Mouse (Mus musculus) testis, adult 2 months (tissue): ENCODE data around the gene Lrrc72. TPM values are rescaled to one million over a fixed set of nuclear protein-coding genes. Genes with fewer than 3 reads are reported as not detected.

ENCODE experiments used
- H3K27ac ChIP-seq: fragments of 200-500 bp; 2 replicates; pipeline ENCODE4 v1.5.1; 2012; ENCODE audit warnings: low read depth, low read length; ENCODE audit not compliant: control insufficient read depth, insufficient read depth
- H3K27me3 ChIP-seq: fragments of 200-500 bp; 2 replicates; pipeline ENCODE4 v1.6.1; 2012; ENCODE audit warnings: mild to moderate bottlenecking, low read length, moderate library complexity; ENCODE audit not compliant: control insufficient read depth, insufficient read depth
- H3K36me3 ChIP-seq: fragments of 200-500 bp; 2 replicates; pipeline ENCODE4 v1.6.1; 2012; ENCODE audit warnings: mild to moderate bottlenecking, low read length; ENCODE audit not compliant: control insufficient read depth, insufficient read depth
- H3K4me1 ChIP-seq: fragments of 200-500 bp; 2 replicates; pipeline ENCODE4 v1.6.1; 2012; ENCODE audit warnings: low read length; ENCODE audit not compliant: control insufficient read depth, insufficient read depth
- H3K4me3 ChIP-seq: fragments of 200-500 bp; 2 replicates; pipeline ENCODE4 v1.5.1; 2012; ENCODE audit warnings: low read depth, mild to moderate bottlenecking, low read length, moderate library complexity, mixed read lengths; ENCODE audit not compliant: control insufficient read depth
- CTCF ChIP-seq: fragments of 200-500 bp; IDR thresholded peaks from 2 replicates; pipeline ENCODE4 v1.5.1; 2012; ENCODE audit warnings: low read depth, mild to moderate bottlenecking, inconsistent platforms, low read length, moderate library complexity; ENCODE audit not compliant: control insufficient read depth, insufficient read depth, insufficient replicate concordance
- POLR2A ChIP-seq: fragments of 200-500 bp; IDR thresholded peaks from 2 replicates; pipeline ENCODE4 v1.6.1; 2012; ENCODE audit warnings: low read depth, mild to moderate bottlenecking, inconsistent platforms, low read length, moderate library complexity; ENCODE audit not compliant: control insufficient read depth
- polyA plus RNA-seq: library from polyadenylated mRNA; depleted of rRNA; stranded (reverse); fragments of >200 nt; gene quantifications from 2 replicates; pipeline ENCODE4 v1.2.3, GENCODE M21; 2012; rRNA removed

The Lrrc72 gene
- polyA plus RNA-seq, 1 experiment = 27.1 TPM

- Histone ChIP-seq H3K36me3 (no peaks in the 10 kb centered on the region), H3K4me1 (no peaks in the 10 kb centered on the region), H3K4me3 (no peak overlapping the region), H3K27ac (no peak overlapping the region), H3K27me3 (no peaks in the 10 kb centered on the region)
- TF ChIP-seq POLR2A (no peak), CTCF (no peak)
These were observed 62.9 kb downstream of the Lrrc72 start for GRCm38 (mm10) chr12:36190343-36190742.

GRCm38 (mm10) chr12:36189610-36190009 lies 63.6 kb downstream of the Lrrc72 start:
- TF ChIP-seq CTCF (no peak), POLR2A (no peak)
- Histone ChIP-seq H3K36me3 (no peaks in the 10 kb centered on the region), H3K27me3 (no peaks in the 10 kb centered on the region), H3K4me3 (no peak overlapping the region), H3K27ac (no peak overlapping the region), H3K4me1 (no peaks in the 10 kb centered on the region)

GRCm38 (mm10) chr12:36187081-36187480 lies 66.1 kb downstream of the Lrrc72 start:
- no peak for TF ChIP-seq CTCF
- TF ChIP-seq POLR2A = no peak
- H3K27me3 ChIP-seq = no peaks in the 10 kb centered on the region
- H3K4me1 ChIP-seq = no peaks in the 10 kb centered on the region
- H3K27ac ChIP-seq = no peak overlapping the region
- no peak overlapping the region for H3K4me3 ChIP-seq
- H3K36me3 ChIP-seq = no peaks in the 10 kb centered on the region

DNA sequence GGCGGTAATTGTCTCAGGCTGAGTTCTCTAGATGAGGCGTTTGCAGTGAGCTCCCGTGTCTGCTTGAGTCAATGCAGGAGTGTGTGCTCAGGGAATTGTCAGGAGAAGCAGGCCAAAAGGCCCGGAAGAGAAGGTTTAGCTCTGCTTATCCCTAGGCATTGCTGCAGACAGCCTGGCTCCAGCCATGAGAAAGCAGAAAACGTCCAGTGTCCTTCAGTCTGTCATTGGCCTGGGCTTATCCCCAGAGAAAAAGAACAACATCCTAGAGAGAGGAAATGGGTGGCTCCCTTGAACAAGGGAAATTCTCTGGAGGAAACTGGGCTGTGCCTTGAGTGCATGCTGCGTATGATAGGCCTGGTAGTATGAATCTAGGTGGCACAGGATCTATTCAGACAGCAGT lies 70.6 kb downstream of the Lrrc72 start:
- no peak overlapping the region for H3K27ac ChIP-seq
- TF ChIP-seq POLR2A (no peak), CTCF (no peak)
- H3K4me1 ChIP-seq = peaks cover 2% of the 10 kb centered on the region
- no peaks in the 10 kb centered on the region for H3K27me3 ChIP-seq
- H3K36me3 ChIP-seq = no peaks in the 10 kb centered on the region
- no peak overlapping the region for H3K4me3 ChIP-seq

- no peaks in the 10 kb centered on the region for H3K36me3 ChIP-seq
- no peaks in the 10 kb centered on the region for H3K27me3 ChIP-seq
- TF ChIP-seq POLR2A = no peak
- no peak for TF ChIP-seq CTCF
- H3K4me1 ChIP-seq = peaks cover 2% of the 10 kb centered on the region
- no peak overlapping the region for H3K27ac ChIP-seq
- H3K4me3 ChIP-seq = no peak overlapping the region
These were observed 76.0 kb downstream of the Lrrc72 start for GRCm38 (mm10) chr12:36177227-36177626.

GRCm38 (mm10) chr12:36165299-36165698 lies 87.9 kb downstream of the Lrrc72 start:
- no peak for TF ChIP-seq CTCF
- no peak for TF ChIP-seq POLR2A
- H3K27me3 ChIP-seq = no peaks in the 10 kb centered on the region
- H3K27ac ChIP-seq = no peak overlapping the region
- H3K4me1 ChIP-seq = no peaks in the 10 kb centered on the region
- no peaks in the 10 kb centered on the region for H3K36me3 ChIP-seq
- H3K4me3 ChIP-seq = no peak overlapping the region

DNA sequence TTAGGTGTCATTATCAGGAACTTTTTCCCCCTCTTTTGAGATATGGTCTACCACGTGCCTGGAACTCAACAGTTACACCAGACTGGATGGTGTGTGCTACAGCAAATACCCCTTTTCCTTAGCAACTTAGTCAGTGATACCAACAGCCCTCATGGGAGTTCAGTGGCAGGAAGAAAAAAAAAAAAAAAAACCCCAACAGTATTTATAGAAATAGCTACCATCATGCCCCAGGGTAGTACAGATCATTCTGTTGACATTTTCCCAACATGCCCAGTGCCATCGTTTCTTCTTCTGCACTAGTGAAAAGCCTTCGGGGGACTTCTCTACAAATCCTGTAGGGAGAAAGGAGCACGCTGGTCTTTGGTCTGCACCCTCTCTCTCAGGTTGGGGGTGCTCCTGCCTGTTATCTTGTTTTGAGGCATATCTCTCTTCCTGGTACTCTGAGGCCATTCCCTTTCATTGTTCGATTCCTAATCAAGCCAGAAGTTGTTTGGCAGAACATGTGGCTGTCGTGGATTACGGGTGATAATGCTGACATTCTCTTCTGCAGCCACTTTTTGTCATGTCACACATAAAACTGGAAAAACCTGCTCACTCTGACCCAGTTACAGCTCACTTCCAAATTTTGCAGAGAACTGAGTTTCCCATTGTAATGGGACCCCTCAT lies 88.9 kb downstream of the Lrrc72 start:
- no peak overlapping the region for H3K4me3 ChIP-seq
- H3K36me3 ChIP-seq = no peaks in the 10 kb centered on the region
- no peak for TF ChIP-seq CTCF
- TF ChIP-seq POLR2A = no peak
- H3K27me3 ChIP-seq = no peaks in the 10 kb centered on the region
- H3K27ac ChIP-seq = no peak overlapping the region
- no peaks in the 10 kb centered on the region for H3K4me1 ChIP-seq

Other genes with a start within 250 kb of the Lrrc72 start
- 12.0 and 13.5 TPM in 2 replicates for gene Tspan13, start 210.9 kb downstream of the Lrrc72 start, polyA plus RNA-seq
- gene Ankmy2, start 96.3 kb downstream of the Lrrc72 start, polyA plus RNA-seq = 1.3 and 1.4 TPM in 2 replicates
- gene Bzw2, start 95.3 kb downstream of the Lrrc72 start, polyA plus RNA-seq = 1.3 and 2.2 TPM in 2 replicates
- gene Sostdc1, start 60.7 kb upstream of the Lrrc72 start, polyA plus RNA-seq = 1.6 TPM in 2 replicates
- gene Ispd, start 128.1 kb upstream of the Lrrc72 start, polyA plus RNA-seq = 1.5 and 1.8 TPM in 2 replicates
- 0.37 and 0.72 TPM in 2 replicates for gene D630036H23Rik, start 128.8 kb upstream of the Lrrc72 start, polyA plus RNA-seq